Mouse (Mus musculus): Measurements from ENCODE around the gene Mtmr12. TPM values are rescaled to one million over a fixed set of nuclear protein-coding genes. Genes with fewer than 3 reads are reported as not detected.
A peak's percentile ranks its signal among the peaks of the same experiment; 100 is the strongest.

The Mtmr12 gene
- total and polyA plus RNA-seq, 3 experiments = 7.4 to 9.2 (median 8.8) TPM

DNA sequence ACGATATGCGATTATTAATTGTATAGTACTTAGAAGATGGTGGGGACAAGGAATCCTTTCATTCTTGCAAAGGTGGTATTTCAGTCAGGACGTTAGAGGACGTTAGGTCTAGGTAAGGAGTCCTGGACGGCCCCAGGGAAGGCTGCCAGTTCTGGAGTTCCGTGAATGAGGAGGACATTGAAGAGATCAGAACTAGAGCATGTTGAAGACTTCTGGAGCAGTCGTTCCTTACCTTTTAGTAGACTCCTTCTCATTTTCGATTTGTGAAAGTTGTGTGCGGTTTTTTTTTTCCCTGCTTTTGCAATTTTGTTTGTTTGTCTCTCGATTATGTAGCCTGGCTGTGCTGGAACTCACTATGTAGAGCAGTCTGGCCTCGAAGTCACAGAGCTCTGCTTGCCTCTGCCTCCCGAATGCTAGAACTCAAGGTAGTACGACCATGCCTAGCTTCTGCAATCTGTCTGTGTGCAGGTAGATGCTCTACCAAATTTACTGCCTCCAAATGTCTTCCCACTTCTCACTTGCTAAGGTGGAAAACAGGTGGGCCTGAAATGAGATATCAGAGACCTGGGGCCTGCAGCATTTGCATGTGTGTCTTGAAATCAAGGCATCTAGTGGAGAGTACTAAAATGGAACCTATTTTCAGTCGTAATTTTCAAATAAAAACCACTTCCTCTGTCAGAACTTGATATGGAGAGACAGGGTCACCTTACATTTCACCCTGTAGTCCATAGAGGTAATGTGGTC, 1.2 kb downstream of the Mtmr12 start:
- Histone ChIP-seq H3K36me3 (ENCODE audit: control insufficient read depth, insufficient read depth, low read length) (no peaks in the 10 kb centered on the region; the same call in 1 of the 2 replicates), H3K4me3 (peak overlapping the region; percentile 84), H3K27ac (peak overlapping the region; percentile 95), H3K27me3 (ENCODE audit: control insufficient read depth, insufficient read depth, low read length) (no peaks in the 10 kb centered on the region), H3K4me1 (ENCODE audit: control insufficient read depth, insufficient read depth, low read length) (peaks cover 12% of the 10 kb centered on the region), H3K79me2 (replicated peaks; ENCODE audit: control insufficient read depth, insufficient read depth, low read length) (peaks cover 10% of the 10 kb centered on the region), H3K9ac (ENCODE audit: low read depth, low read length) (peak overlapping the region; percentile 94; the same call in 1 of the 2 replicates)
- TF ChIP-seq CTCF (IDR thresholded peaks at IDR 0.05) (no peak), POLR2A (IDR thresholded peaks at IDR 0.05; ENCODE audit: insufficient read depth, low read depth, low read length) (no peak), EP300 (IDR thresholded peaks at IDR 0.05; ENCODE audit: insufficient read depth, low read depth, low read length) (no peak)
- DNase-seq = no peak
- 23% methylated on average over 14 of the region's 14 CpGs for WGBS
- intact Hi-C loops (cut with DNase I) = loop anchor here (1.0 to 10.0 kb wide), 5 partner anchors 37 to 619 kb away; partner anchors contain the start of genes 6030458C11Rik and Drosha

DNA sequence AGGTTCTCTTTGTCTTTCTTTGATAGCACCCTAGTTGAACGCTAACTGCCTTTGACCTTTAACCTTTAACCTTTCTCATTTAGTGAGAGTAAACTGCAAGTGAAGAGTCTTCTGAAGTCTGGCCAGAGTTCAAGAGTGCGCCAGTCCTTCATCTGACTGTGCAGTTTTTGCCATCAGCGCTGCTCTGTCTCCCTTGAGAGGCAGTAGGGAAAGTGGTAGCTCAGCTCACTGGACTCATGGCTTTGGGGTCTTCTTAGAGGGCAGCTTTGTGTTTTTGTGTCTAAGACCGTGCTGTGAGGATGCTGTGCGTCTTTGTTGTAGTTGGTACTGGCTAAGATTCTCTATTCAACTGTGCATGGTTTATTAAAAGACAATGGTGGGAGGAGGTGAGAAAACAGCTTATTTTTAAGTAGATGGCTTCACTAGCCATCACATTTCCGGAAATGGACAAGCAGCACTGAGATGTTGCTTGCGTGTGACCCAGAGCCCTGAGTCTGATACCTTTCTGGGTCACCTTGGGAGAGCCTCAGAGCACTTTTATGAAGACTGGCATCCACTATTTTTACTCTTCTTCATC, 1.9 kb downstream of the Mtmr12 start:
- no peak overlapping the region for H3K4me3 ChIP-seq
- no peak overlapping the region for H3K9ac ChIP-seq (ENCODE audit: low read depth, low read length)
- H3K4me1 ChIP-seq (ENCODE audit: control insufficient read depth, insufficient read depth, low read length) = peaks cover 14% of the 10 kb centered on the region
- TF ChIP-seq POLR2A (IDR thresholded peaks at IDR 0.05; ENCODE audit: insufficient read depth, low read depth, low read length) (no peak), EP300 (IDR thresholded peaks at IDR 0.05; ENCODE audit: insufficient read depth, low read depth, low read length) (no peak), CTCF (IDR thresholded peaks at IDR 0.05) (no peak)
- intact Hi-C loops (cut with DNase I) = loop anchor here (10.0 kb wide), 3 partner anchors 368 to 618 kb away; partner anchors contain the start of genes 6030458C11Rik and Drosha
- peaks cover 12% of the 10 kb centered on the region for H3K79me2 ChIP-seq (replicated peaks; ENCODE audit: control insufficient read depth, insufficient read depth, low read length)
- H3K27ac ChIP-seq = no peak overlapping the region
- 52% methylated on average over 7 of the region's 7 CpGs for WGBS
- no peaks in the 10 kb centered on the region for H3K27me3 ChIP-seq (ENCODE audit: control insufficient read depth, insufficient read depth, low read length)
- H3K36me3 ChIP-seq (ENCODE audit: control insufficient read depth, insufficient read depth, low read length) = no peaks in the 10 kb centered on the region; the same call in 1 of the 2 replicates
- DNase-seq = peak in 1 of 2 experiments; percentile 9

DNA sequence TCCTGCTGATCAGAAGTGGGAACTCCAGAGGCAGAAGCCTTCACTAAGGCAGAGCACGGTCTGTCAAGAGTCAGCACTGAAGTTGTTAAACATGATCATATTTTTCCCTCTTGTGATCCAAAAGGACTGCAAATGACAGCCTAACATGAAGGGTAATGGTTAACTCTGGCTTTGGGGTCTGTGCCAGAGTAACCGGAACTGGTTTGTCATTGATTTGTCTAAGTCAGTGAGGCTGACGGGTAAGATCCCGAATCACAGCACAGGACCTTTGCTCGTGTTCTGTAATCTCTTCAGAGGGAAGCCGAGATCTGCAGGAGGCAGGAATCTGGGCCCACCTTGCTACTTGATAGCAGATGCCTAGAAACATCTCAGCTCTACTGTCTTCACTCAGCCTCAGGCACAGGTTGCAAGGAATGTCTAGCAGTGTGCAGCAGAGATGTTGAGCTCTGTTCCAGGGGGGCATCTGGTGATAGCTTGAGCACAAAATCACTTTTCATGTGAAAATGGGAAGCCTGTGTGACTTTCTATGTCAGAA, 2.8 kb downstream of the Mtmr12 start:
- Histone ChIP-seq H3K27me3 (ENCODE audit: control insufficient read depth, insufficient read depth, low read length) (no peaks in the 10 kb centered on the region), H3K36me3 (ENCODE audit: control insufficient read depth, insufficient read depth, low read length) (no peaks in the 10 kb centered on the region; the same call in 1 of the 2 replicates), H3K4me1 (ENCODE audit: control insufficient read depth, insufficient read depth, low read length) (peaks cover 15% of the 10 kb centered on the region), H3K4me3 (no peak overlapping the region), H3K9ac (ENCODE audit: low read depth, low read length) (no peak overlapping the region), H3K79me2 (replicated peaks; ENCODE audit: control insufficient read depth, insufficient read depth, low read length) (peaks cover 12% of the 10 kb centered on the region), H3K27ac (no peak overlapping the region)
- intact Hi-C loops (cut with DNase I) = loop anchor here (10.0 kb wide), 3 partner anchors 367 to 617 kb away; partner anchors contain the start of genes 6030458C11Rik and Drosha
- no peak for TF ChIP-seq POLR2A (IDR thresholded peaks at IDR 0.05; ENCODE audit: insufficient read depth, low read depth, low read length)
- TF ChIP-seq CTCF (IDR thresholded peaks at IDR 0.05) = no peak
- TF ChIP-seq EP300 (IDR thresholded peaks at IDR 0.05; ENCODE audit: insufficient read depth, low read depth, low read length) = no peak
- 58% methylated on average over 6 of the region's 6 CpGs for WGBS
- DNase-seq = peak in 1 of 2 experiments; percentile 14

DNA sequence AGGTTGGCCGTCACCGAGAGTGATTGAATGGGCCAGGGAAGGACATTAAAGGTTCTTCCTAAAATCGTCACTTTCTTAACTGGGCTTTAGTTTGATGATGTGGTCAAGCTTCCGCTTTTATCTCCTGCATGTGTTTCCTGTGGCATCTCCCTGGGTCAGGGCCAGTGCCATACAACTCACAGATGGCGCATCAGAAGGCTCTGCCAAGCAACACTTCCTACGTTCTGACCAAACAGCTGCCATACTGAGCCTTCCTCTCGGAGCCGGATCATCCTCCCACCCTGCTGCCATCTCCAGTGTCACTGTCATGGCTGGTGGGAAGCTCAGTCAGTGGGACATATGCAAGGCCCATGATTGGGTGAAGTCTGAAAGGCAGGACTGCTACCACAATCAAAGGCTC, 6.7 kb downstream of the Mtmr12 start:
- peaks cover 17% of the 10 kb centered on the region for H3K4me1 ChIP-seq (ENCODE audit: control insufficient read depth, insufficient read depth, low read length)
- peak; percentile 49; the same call in 1 of the 2 replicates for TF ChIP-seq EP300 (IDR thresholded peaks at IDR 0.05; ENCODE audit: insufficient read depth, low read depth, low read length)
- 0 out of 2 replicates have a peak, but pooled peaks have one; percentile 12 for TF ChIP-seq POLR2A (IDR thresholded peaks at IDR 0.05; ENCODE audit: insufficient read depth, low read depth, low read length)
- TF ChIP-seq CTCF (IDR thresholded peaks at IDR 0.05) = no peak

DNA sequence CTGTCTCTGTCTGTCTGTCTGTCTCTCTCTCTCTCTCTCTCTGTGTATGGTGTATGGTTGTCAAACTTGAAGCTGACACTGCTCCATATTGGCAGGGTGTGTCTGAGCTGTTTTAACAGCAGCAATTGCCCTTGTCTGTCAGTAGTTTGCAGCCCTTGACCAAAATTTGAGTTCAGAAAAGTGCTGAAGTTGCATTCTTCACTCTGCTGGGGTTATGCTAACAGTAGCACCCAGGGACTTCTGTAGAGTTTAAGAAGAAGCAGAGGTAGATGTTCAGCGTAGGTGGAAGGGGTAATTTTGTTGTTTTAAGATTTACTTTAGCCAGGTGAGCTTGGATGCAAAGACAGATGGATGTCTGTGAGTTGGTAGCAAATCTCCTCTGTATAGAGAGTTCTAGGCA, 7.4 kb downstream of the Mtmr12 start:
- Histone ChIP-seq H3K27ac (no peak overlapping the region), H3K9ac (ENCODE audit: low read depth, low read length) (no peak overlapping the region), H3K36me3 (ENCODE audit: control insufficient read depth, insufficient read depth, low read length) (no peaks in the 10 kb centered on the region), H3K4me3 (no peak overlapping the region), H3K27me3 (ENCODE audit: control insufficient read depth, insufficient read depth, low read length) (no peaks in the 10 kb centered on the region), H3K4me1 (ENCODE audit: control insufficient read depth, insufficient read depth, low read length) (peaks cover 15% of the 10 kb centered on the region), H3K79me2 (replicated peaks; ENCODE audit: control insufficient read depth, insufficient read depth, low read length) (peaks cover 16% of the 10 kb centered on the region)
- TF ChIP-seq POLR2A (IDR thresholded peaks at IDR 0.05; ENCODE audit: insufficient read depth, low read depth, low read length) = no peak
- TF ChIP-seq EP300 (IDR thresholded peaks at IDR 0.05; ENCODE audit: insufficient read depth, low read depth, low read length) = no peak
- no peak for TF ChIP-seq CTCF (IDR thresholded peaks at IDR 0.05)
- no peak for DNase-seq
- intact Hi-C loops (cut with DNase I) = no loop called here
- 100% methylated on average over 1 of the region's 1 CpGs for WGBS

More for the DNA sequence above, 6.7 kb downstream of the Mtmr12 start:
- Histone ChIP-seq H3K27me3 (ENCODE audit: control insufficient read depth, insufficient read depth, low read length) (no peaks in the 10 kb centered on the region), H3K9ac (ENCODE audit: low read depth, low read length) (no peak overlapping the region), H3K36me3 (ENCODE audit: control insufficient read depth, insufficient read depth, low read length) (no peaks in the 10 kb centered on the region), H3K79me2 (replicated peaks; ENCODE audit: control insufficient read depth, insufficient read depth, low read length) (peaks cover 16% of the 10 kb centered on the region), H3K27ac (no peak overlapping the region), H3K4me3 (no peak overlapping the region)
- WGBS = 44% methylated on average over 8 of the region's 8 CpGs
- DNase-seq = peak in 1 of 2 experiments; percentile 64
- intact Hi-C loops (cut with DNase I) = no loop called here
